Mouse (Mus musculus) myocyte (in vitro differentiated cells): ENCODE data around the gene Lrp1.
A peak's percentile ranks its signal among the peaks of the same experiment; 100 is the strongest.

Experiments
- CEBPB ChIP-seq: IDR thresholded peaks from 2 replicates; pipeline ENCODE4 v1.6.1; 2011; ENCODE audit warnings: mild to moderate bottlenecking, moderate library complexity; ENCODE audit not compliant: poor library complexity, insufficient read depth, severe bottlenecking
- E2F4 ChIP-seq: IDR thresholded peaks from one replicate; pipeline ENCODE4 v1.6.1; 2011; ENCODE audit warnings: mild to moderate bottlenecking, control low read depth, moderate library complexity; ENCODE audit not compliant: insufficient read depth
- MYOD1 ChIP-seq, 3 experiments: IDR thresholded peaks; one replicate each; pipeline ENCODE4 v1.6.1; 2011; ENCODE audit warnings: control low read depth in 2 of 3, low read depth in 2 of 3, mild to moderate bottlenecking in 2 of 3, moderate library complexity in 1 of 3; ENCODE audit not compliant: insufficient read length in 2 of 3, control insufficient read depth in 1 of 3
- MYOG ChIP-seq, 3 experiments: IDR thresholded peaks; one replicate each; pipeline ENCODE4 v1.6.1; 2011; ENCODE audit warnings: control low read depth in 2 of 3, low read depth in 2 of 3, mild to moderate bottlenecking in 2 of 3; ENCODE audit not compliant: insufficient read length in 2 of 3, control insufficient read depth in 1 of 3, insufficient read depth in 1 of 3
- POLR2A ChIP-seq: IDR thresholded peaks from one replicate; pipeline ENCODE4 v1.6.1; 2011; ENCODE audit warnings: low read depth, mild to moderate bottlenecking, control low read depth, moderate library complexity; ENCODE audit not compliant: insufficient read length
- SRF ChIP-seq: IDR thresholded peaks from one replicate; pipeline ENCODE4 v1.6.1; 2011; ENCODE audit warnings: low read depth; ENCODE audit not compliant: control insufficient read depth, insufficient read length
- TCF12 ChIP-seq: IDR thresholded peaks from one replicate; pipeline ENCODE4 v1.6.1; 2011; ENCODE audit warnings: mild to moderate bottlenecking, control low read depth; ENCODE audit not compliant: poor library complexity, insufficient read depth, severe bottlenecking
- USF1 ChIP-seq: IDR thresholded peaks from one replicate; pipeline ENCODE4 v1.6.1; 2011; ENCODE audit warnings: low read depth, mild to moderate bottlenecking, control low read depth, moderate library complexity

DNA sequence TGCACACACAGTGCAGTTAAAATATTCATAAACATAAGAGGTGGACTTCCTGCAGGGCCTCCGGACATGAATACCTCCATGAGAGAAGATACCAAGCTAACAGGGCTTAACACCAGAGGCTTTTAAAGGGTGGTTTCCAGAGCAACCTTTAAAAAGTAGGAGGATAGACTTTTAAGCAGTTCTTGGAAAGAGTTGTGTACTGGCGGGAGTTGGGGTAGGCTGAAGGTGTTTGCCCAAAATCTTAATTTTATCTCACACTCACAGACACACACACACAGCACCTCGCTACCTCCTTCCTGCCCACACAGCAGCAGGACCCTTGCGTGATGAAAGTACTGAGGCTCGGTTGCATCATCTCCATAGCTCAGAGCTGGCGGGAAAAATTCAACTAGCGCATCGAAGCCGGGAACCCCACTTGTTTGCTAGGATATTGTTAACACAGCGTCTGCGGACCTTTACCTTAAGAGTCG lies 99.3 kb downstream of the Lrp1 start:
- no peak for TF ChIP-seq USF1
- TF ChIP-seq POLR2A = peak; percentile 48
- no peak for TF ChIP-seq SRF
- peak; percentile 95 for TF ChIP-seq CEBPB
- TF ChIP-seq E2F4 = peak; percentile 85
- TF ChIP-seq TCF12 = no peak
- TF ChIP-seq MYOD1 (IDR thresholded peaks at IDR 0.05; ENCODE audit: control insufficient read depth in 1 of 3, insufficient read length in 2 of 3, low read depth in 2 of 3) = no peak
- TF ChIP-seq MYOG (IDR thresholded peaks at IDR 0.05; ENCODE audit: control insufficient read depth in 1 of 3, insufficient read depth in 1 of 3, insufficient read length in 2 of 3, low read depth in 2 of 3) = no peak
